Mouse (Mus musculus) embryonic facial prominence, embryonic 11.5 days (tissue): ENCODE measurements around the gene Cxcr4. TPM values are rescaled to one million over a fixed set of nuclear protein-coding genes. Genes with fewer than 3 reads are reported as not detected.

Experiments
- ATAC-seq: fragments of 200-750 bp; cut with Nextera tagmentation; replicated peaks from 2 replicates; pipeline ENCODE4 v1.8.0; 2017; ENCODE audit warnings: low read depth; ENCODE audit not compliant: insufficient number of reproducible peaks, low FRiP score, low TSS enrichment
- DNase-seq: peaks from one replicate; pipeline ENCODE4 v3.0.0-alpha.2; 2015; ENCODE audit warnings: low spot score
- H3K27ac ChIP-seq: fragments of 300-500 bp; sonication (generic); replicated peaks from 2 replicates; pipeline ENCODE4 v1.5.1; 2014; ENCODE audit warnings: mild to moderate bottlenecking, low read depth, low read length, control low read depth
- H3K27me3 ChIP-seq: fragments of 300-500 bp; sonication (generic); 2 replicates; pipeline ENCODE4 v1.6.1; 2014; ENCODE audit warnings: mild to moderate bottlenecking, low read length, moderate library complexity, mixed read lengths; ENCODE audit not compliant: control insufficient read depth, insufficient read depth
- H3K36me3 ChIP-seq: fragments of 300-500 bp; sonication (generic); replicated peaks from 2 replicates; pipeline ENCODE4 v1.6.1; 2014; ENCODE audit warnings: low read depth, mild to moderate bottlenecking, low read length, moderate library complexity, mixed read lengths; ENCODE audit not compliant: control insufficient read depth, insufficient read depth
- H3K4me1 ChIP-seq: fragments of 300-500 bp; sonication (generic); 2 replicates; pipeline ENCODE4 v1.6.1; 2014; ENCODE audit warnings: low read length, mixed read lengths; ENCODE audit not compliant: control insufficient read depth, insufficient read depth
- H3K4me2 ChIP-seq: fragments of 300-500 bp; sonication (generic); 2 replicates; pipeline ENCODE4 v1.6.1; 2014; ENCODE audit warnings: low read depth, mild to moderate bottlenecking, control low read depth, low read length, moderate library complexity
- H3K4me3 ChIP-seq: fragments of 300-500 bp; sonication (generic); 2 replicates; pipeline ENCODE4 v1.5.1; 2014; ENCODE audit warnings: low read depth, low read length, control low read depth
- H3K9ac ChIP-seq: fragments of 300-500 bp; sonication (generic); replicated peaks from 2 replicates; pipeline ENCODE4 v1.6.1; 2014; ENCODE audit warnings: mild to moderate bottlenecking, control low read depth, low read length
- H3K9me3 ChIP-seq: fragments of 300-500 bp; sonication (generic); replicated peaks from 2 replicates; pipeline ENCODE4 v1.6.1; 2016; ENCODE audit warnings: mild to moderate bottlenecking, low read length, inconsistent platforms, mixed read lengths; ENCODE audit not compliant: control insufficient read depth
- WGBS: fragments of 180-500 bp; shearing (Covaris S2); extraction: QIAGEN DNeasy Blood & Tissue Kit; methylation state at CpG from one replicate; pipeline ENCODE4 v1.1.7; 2014; 5-methylcytosine and 5-hydroxymethylcytosine counted together
- polyA plus RNA-seq: library from polyadenylated mRNA; unstranded; fragments of >200 nt; fragmentation: Nextera tagmentation; extraction: Ambion mirVana; gene quantifications from 2 replicates; pipeline ENCODE4 v1.2.1, GENCODE M21; 2014

Gene Cxcr4
- polyA plus RNA-seq, 1 experiment from 2014 or later: 6.8 TPM

GRCm38 (mm10) chr1:128542555-128542954, 49.5 kb downstream of the Cxcr4 start:
- Histone ChIP-seq H3K36me3 (no peaks in the 10 kb centered on the region), H3K9me3 (no peaks in the 10 kb centered on the region), H3K4me1 (no peaks in the 10 kb centered on the region), H3K4me2 (no peak overlapping the region), H3K27me3 (no peaks in the 10 kb centered on the region), H3K4me3 (no peak overlapping the region), H3K27ac (no peak overlapping the region), H3K9ac (no peak overlapping the region)
- ATAC-seq (no peak), DNase-seq (no peak)
- WGBS: 63% methylated on average over 3 of the region's 3 CpGs

GRCm38 (mm10) chr1:128540213-128540612, 51.9 kb downstream of the Cxcr4 start:
- no peak overlapping the region for H3K27ac ChIP-seq
- H3K9me3 ChIP-seq: no peaks in the 10 kb centered on the region
- DNase-seq (no peak), ATAC-seq (no peak)
- no peak overlapping the region for H3K4me2 ChIP-seq
- H3K36me3 ChIP-seq: no peaks in the 10 kb centered on the region
- H3K4me1 ChIP-seq: no peaks in the 10 kb centered on the region
- H3K4me3 ChIP-seq: no peak overlapping the region
- WGBS: 79% methylated on average over 2 of the region's 2 CpGs
- no peak overlapping the region for H3K9ac ChIP-seq
- no peaks in the 10 kb centered on the region for H3K27me3 ChIP-seq

GRCm38 (mm10) chr1:128539555-128539954, 52.5 kb downstream of the Cxcr4 start:
- Histone ChIP-seq H3K9ac (no peak overlapping the region), H3K4me2 (no peak overlapping the region), H3K36me3 (no peaks in the 10 kb centered on the region), H3K4me1 (no peaks in the 10 kb centered on the region), H3K27me3 (no peaks in the 10 kb centered on the region), H3K27ac (no peak overlapping the region), H3K4me3 (no peak overlapping the region), H3K9me3 (no peaks in the 10 kb centered on the region)
- WGBS: 81% methylated on average over 10 of the region's 10 CpGs
- no peak for DNase-seq
- no peak for ATAC-seq

Other genes with a start within 250 kb of the Cxcr4 start
- 347 and 357 TPM in 2 replicates for gene Mcm6, start 232.6 kb downstream of the Cxcr4 start, polyA plus RNA-seq
- gene Dars, start 174.9 kb downstream of the Cxcr4 start, polyA plus RNA-seq: 123 and 126 TPM in 2 replicates